Mouse (Mus musculus): ENCODE data around the gene Btbd35f23.
"Not testable (repeated sequence)": the region's sequence is repeated elsewhere in the genome, so short reads cannot be mapped to it uniquely, and the experiment has no call there.

Btbd35f23 gene

GRCm38 (mm10) chrX:3076575-3076974 lies at the start of gene Btbd35f23:
TSS of gene Btbd35f23 (plus strand) at chrX:3076875.
- not testable (repeated sequence) for DNase-seq

Data from thymus, postnatal 14 days (tissue).